Mouse (Mus musculus) spleen, adult 2 months (tissue): ENCODE measurements around the gene Hsd11b2. TPM values are rescaled to one million over a fixed set of nuclear protein-coding genes. Genes with fewer than 3 reads are reported as not detected.

Experiments
- DNase-seq, 2 experiments: peaks; one replicate each; pipeline versions ENCODE4 v3.0.0 to v3.0.0-alpha.2; 2012 to 2021; ENCODE audit warnings: low spot score in 2 of 2, low read depth in 1 of 2
- H3K27ac ChIP-seq: fragments of 200-500 bp; 2 replicates; pipeline ENCODE4 v1.5.1; 2012; ENCODE audit warnings: low read length, inconsistent platforms; ENCODE audit not compliant: insufficient read depth
- H3K27me3 ChIP-seq: fragments of 200-500 bp; 2 replicates; pipeline ENCODE4 v1.6.1; 2012; ENCODE audit warnings: mild to moderate bottlenecking, moderate library complexity, low read length, inconsistent platforms; ENCODE audit not compliant: control insufficient read depth, insufficient read depth
- H3K36me3 ChIP-seq: fragments of 200-500 bp; 2 replicates; pipeline ENCODE4 v1.6.1; 2012; ENCODE audit warnings: mild to moderate bottlenecking, low read length, inconsistent platforms; ENCODE audit not compliant: control insufficient read depth, insufficient read depth
- H3K4me1 ChIP-seq: fragments of 200-500 bp; 2 replicates; pipeline ENCODE4 v1.6.1; 2011; ENCODE audit warnings: inconsistent platforms; ENCODE audit not compliant: control insufficient read depth, insufficient read depth, insufficient read length
- H3K4me3 ChIP-seq: fragments of 200-500 bp; 2 replicates; pipeline ENCODE4 v1.5.1; 2011; ENCODE audit warnings: mild to moderate bottlenecking, inconsistent platforms; ENCODE audit not compliant: insufficient read depth, insufficient read length; ENCODE audit errors: extremely low read depth
- CTCF ChIP-seq: fragments of 200-500 bp; IDR thresholded peaks from 2 replicates; pipeline ENCODE4 v1.5.1; 2011; ENCODE audit warnings: mild to moderate bottlenecking, inconsistent platforms; ENCODE audit not compliant: insufficient read depth, insufficient read length, insufficient replicate concordance; ENCODE audit errors: extremely low read depth
- POLR2A ChIP-seq: fragments of 200-500 bp; IDR thresholded peaks from 2 replicates; pipeline ENCODE4 v1.6.1; 2011; ENCODE audit warnings: low read depth, low read length, inconsistent platforms
- WGBS: fragments of 180-500 bp; shearing (Covaris S2); methylation state at CpG from one replicate; pipeline ENCODE4 v1.1.7; 2018; 5-methylcytosine and 5-hydroxymethylcytosine counted together
- polyA plus RNA-seq: library from polyadenylated mRNA; depleted of rRNA; stranded (reverse); fragments of >200 nt; gene quantifications from 2 replicates; pipeline ENCODE4 v1.2.3, GENCODE M21; 2012

Gene Hsd11b2
- polyA plus RNA-seq, 1 experiment = 0.44 TPM

DNA sequence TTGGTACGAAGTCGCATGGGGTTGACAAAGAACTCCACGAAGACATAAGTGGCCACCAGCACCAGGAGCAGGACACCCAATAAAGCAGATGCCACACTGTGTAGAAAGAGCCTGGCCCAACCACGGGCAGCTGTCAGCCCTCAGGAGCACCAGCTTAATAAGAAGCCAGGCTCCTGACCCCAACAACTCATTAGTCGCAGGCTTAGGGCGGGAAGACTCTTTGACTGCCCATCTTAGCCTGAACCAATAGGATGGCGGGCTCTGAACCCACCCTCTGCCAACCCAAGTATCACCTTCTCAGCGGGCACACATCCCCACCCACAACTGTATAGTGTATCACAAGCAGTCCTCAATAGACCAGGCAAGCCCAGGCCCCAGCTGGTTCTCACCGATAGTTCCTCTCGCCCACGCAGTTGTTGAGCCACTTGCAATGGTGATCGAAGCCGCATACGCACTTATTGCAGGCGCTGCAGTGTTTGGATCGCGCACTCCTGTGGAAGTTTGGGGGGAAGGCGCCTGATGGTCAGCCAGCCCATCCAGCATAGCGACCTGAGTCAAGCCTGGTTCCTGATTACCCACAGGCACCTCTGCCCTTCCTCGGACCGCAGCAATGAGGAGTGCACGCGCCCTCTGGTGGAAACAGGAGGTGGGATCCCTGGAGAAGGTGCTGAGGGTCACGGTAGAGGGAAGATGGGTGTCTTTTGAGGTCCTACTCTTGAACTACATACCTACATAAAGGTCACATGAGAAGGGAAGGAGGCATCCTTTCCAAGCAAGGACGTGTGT is 41.7 kb upstream of the Hsd11b2 start:
- no peaks in the 10 kb centered on the region for H3K4me1 ChIP-seq

DNA sequence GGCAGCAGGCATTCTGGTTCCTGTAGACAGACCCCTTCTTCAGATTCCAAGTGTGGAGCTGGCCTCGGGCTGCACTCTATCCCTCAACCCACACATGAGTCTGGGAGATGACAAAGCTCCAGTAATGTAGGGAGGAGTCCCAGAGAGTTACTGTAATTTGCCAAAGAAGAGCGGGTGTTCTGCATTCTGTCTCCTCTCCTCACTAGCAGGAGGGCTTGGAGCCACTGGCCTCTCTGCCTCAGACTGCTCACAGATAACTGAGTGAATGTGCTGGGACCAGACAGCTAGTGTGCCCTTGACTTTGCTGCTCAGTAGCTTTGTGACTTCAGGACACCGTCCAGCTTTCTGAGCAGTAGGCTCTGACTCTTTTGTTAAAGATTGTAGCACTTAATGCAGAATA is 40.8 kb upstream of the Hsd11b2 start:
- TF ChIP-seq POLR2A = no peak
- no peak for TF ChIP-seq CTCF
- no peak for DNase-seq
- H3K4me3 ChIP-seq = no peak overlapping the region
- 87% methylated on average over 3 of the region's 3 CpGs for WGBS
- H3K4me1 ChIP-seq = no peaks in the 10 kb centered on the region
- H3K27me3 ChIP-seq = no peaks in the 10 kb centered on the region
- no peaks in the 10 kb centered on the region for H3K36me3 ChIP-seq
- H3K27ac ChIP-seq = no peak overlapping the region

More for the DNA sequence above, 41.7 kb upstream of the Hsd11b2 start:
- peak in 1 of 2 experiments; percentile 18 for DNase-seq
- Histone ChIP-seq H3K27ac (no peak overlapping the region), H3K36me3 (no peaks in the 10 kb centered on the region), H3K27me3 (no peaks in the 10 kb centered on the region), H3K4me3 (no peak overlapping the region)
- 64% methylated on average over 25 of the region's 25 CpGs for WGBS
- TF ChIP-seq CTCF (peak; percentile 56; the same call in 1 of the 2 replicates), POLR2A (no peak)

DNA sequence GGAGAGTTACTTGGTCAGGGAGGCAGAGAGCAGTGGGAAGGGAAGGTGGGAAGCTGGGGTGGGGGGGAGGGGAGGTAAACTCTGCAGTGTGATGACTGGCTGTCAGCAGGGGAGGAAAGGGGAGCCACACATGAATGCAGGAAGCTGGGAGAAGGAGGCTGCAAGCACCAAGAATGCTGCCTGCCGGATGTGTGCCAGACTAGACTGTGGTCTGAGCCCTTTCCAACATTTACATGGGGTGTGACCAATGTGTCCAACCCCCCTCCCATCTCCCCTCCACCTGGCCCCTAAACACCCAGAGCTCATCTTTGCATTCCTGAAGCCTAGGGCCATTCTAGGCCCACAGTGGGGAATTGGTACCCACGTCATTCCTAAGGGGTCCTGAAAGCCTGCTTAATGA is 37.5 kb upstream of the Hsd11b2 start:
- TF ChIP-seq POLR2A (no peak), CTCF (no peak)
- Histone ChIP-seq H3K27ac (no peak overlapping the region), H3K36me3 (no peaks in the 10 kb centered on the region), H3K27me3 (no peaks in the 10 kb centered on the region), H3K4me1 (no peaks in the 10 kb centered on the region), H3K4me3 (no peak overlapping the region)
- DNase-seq = no peak
- 91% methylated on average over 2 of the region's 2 CpGs for WGBS

DNA sequence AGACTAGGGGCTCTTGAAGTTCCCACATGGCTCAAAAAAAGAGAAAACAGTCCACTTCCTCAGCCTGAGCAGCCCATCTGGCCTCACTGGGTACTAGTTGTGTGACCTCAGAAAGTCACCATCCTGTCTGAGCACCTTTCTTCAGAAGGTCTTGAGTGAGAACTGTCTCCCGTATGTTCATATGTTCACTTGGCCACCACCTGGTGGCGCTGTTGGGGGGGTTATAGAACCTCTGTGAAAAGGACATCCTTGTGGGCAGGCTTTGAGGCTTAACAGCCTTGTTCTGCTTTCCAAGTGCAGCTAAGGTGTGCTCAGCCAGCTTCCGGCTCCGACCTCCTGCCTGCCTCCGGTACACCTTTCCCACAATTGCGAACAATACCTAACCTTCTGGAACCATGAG is 37.1 kb upstream of the Hsd11b2 start:
- H3K36me3 ChIP-seq = no peaks in the 10 kb centered on the region
- TF ChIP-seq POLR2A (no peak), CTCF (peak; percentile 13; the same call in 1 of the 2 replicates)
- H3K4me1 ChIP-seq = no peaks in the 10 kb centered on the region
- peak in 1 of 2 experiments; percentile 17 for DNase-seq
- no peaks in the 10 kb centered on the region for H3K27me3 ChIP-seq
- H3K27ac ChIP-seq = no peak overlapping the region
- WGBS = 81% methylated on average over 6 of the region's 6 CpGs
- no peak overlapping the region for H3K4me3 ChIP-seq

DNA sequence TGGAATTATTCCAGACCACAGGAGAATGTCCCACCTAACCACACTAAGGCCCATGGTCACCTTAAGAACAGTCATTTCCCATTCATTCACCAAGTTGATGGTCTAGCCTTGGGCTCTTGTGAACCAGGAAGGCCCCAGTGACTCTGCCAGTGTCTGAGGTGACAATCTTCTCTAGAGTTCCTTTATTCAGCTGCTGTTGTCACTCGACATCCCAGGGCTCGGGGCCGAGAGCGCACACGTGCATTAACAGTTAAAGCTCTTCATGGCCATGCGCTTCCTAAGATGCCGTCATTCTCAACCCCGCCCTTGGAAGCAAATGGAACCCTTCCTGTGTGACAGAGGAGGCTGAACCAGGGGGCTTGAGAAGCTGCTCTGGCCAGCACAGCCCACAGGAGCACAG is 36.4 kb upstream of the Hsd11b2 start:
- 98% methylated on average over 8 of the region's 8 CpGs for WGBS
- H3K4me1 ChIP-seq = no peaks in the 10 kb centered on the region
- no peak overlapping the region for H3K27ac ChIP-seq
- H3K36me3 ChIP-seq = no peaks in the 10 kb centered on the region
- no peak overlapping the region for H3K4me3 ChIP-seq
- no peaks in the 10 kb centered on the region for H3K27me3 ChIP-seq
- no peak for DNase-seq
- TF ChIP-seq CTCF (no peak), POLR2A (no peak)

DNA sequence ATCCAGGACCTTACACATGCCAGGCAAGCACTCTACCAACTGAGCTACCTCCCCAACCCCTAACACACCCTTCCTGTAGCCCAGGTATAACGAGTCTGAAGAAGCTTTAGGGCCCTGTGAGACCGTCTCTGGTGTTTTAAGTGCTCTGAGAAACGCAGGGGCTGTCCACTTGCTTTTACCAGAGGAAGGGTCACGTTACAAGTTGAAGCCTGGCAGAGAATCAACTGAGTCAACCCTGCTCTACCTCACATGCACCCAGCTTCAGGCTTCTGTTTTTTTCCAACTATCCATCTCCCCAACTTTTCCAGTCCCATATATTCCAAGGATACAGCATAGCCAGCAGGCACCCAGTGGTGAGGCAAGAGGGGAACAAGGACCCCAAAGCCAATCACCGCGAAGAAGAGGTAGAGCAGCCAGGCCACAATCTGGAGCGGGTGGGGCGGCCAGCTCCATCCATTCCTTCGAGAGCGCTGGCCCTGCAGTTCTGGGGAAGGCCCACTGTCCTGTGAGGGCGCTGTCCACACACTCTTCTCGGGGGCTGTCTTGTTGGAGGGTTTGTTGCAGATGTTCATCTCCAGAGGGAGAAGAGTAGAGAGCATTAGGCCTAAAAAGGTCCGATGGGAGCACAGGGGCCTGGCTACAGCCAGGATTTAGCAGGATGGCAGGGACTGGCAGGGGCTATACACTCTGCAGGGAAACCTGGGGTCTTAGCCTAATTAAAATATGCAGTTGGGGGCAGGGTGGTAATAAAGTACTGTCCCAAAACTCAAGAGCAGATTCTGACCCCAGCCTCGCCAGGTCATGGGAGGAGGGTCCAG is 35.1 kb upstream of the Hsd11b2 start:
- H3K4me3 ChIP-seq = no peak overlapping the region
- WGBS = 82% methylated on average over 14 of the region's 14 CpGs
- H3K27ac ChIP-seq = no peak overlapping the region
- no peaks in the 10 kb centered on the region for H3K36me3 ChIP-seq
- no peaks in the 10 kb centered on the region for H3K27me3 ChIP-seq
- TF ChIP-seq CTCF = no peak
- TF ChIP-seq POLR2A = no peak
- H3K4me1 ChIP-seq = no peaks in the 10 kb centered on the region
- no peak for DNase-seq
